Mouse (Mus musculus): Measurements from ENCODE around the gene Kif5c.

GRCm38 (mm10) chr2:49775187-49775586, 156.1 kb downstream of the Kif5c start:
- TF ChIP-seq CTCF (IDR thresholded peaks at IDR 0.05; ENCODE audit: control insufficient read depth, insufficient read depth, insufficient read length) (no peak), USF1 (IDR thresholded peaks at IDR 0.05; ENCODE audit: low read depth) (no peak), CEBPB (IDR thresholded peaks at IDR 0.05; ENCODE audit: low read depth) (no peak), FOSL1 (IDR thresholded peaks at IDR 0.05; ENCODE audit: insufficient read depth, low read length, poor library complexity, severe bottlenecking) (no peak)

All from C2C12 (cell line).